Mouse (Mus musculus) 416B (cell line): ENCODE results near the gene Gm10999.
"Not testable (repeated sequence)": the region's sequence is repeated elsewhere in the genome, so short reads cannot be mapped to it uniquely, and the experiment has no call there.

Experiments
- DNase-seq: peaks from one replicate; pipeline ENCODE4 v3.0.0; 2011; ENCODE audit warnings: low read depth

Gm10999 gene

DNA sequence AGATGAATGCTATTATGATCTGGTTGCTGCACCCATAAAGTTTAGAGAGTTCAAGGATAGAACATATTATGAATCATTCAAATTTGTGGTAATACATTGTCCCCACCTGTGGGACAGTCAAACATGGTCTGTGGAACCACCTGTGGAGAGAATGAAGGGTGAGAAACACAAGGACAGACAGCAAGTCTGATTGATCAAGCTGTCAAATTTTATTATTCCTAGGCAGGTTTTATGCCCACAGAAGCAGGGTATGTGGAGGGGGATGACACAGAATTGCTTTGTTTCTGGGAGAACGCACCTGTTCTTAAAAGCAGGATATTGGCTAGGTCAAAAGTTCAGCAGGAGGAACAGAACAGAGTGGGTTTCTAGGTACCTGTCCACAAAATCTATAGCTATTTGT is at the start of gene Gm10999:
Gene Gm10999, minus strand, starts transcription at position 101 of the 400 bp plus-strand sequence.
- DNase-seq: no peak

- DNase-seq: no peak
Observed at GRCm38 (mm10) chr8:129133475-129133874, 2.0 kb upstream of the Gm10999 start.

- not testable (repeated sequence) for DNase-seq
Observed at GRCm38 (mm10) chr8:129115761-129116160, 15.7 kb downstream of the Gm10999 start.
